Mouse (Mus musculus) ovary, adult 18-20 months (tissue): ENCODE measurements around the gene Dnm3.

ENCODE experiments used
- DNase-seq: peaks from one replicate; pipeline ENCODE4 v3.0.0; 2022; ENCODE audit warnings: low spot score, mixed read lengths

The Dnm3 gene

DNA sequence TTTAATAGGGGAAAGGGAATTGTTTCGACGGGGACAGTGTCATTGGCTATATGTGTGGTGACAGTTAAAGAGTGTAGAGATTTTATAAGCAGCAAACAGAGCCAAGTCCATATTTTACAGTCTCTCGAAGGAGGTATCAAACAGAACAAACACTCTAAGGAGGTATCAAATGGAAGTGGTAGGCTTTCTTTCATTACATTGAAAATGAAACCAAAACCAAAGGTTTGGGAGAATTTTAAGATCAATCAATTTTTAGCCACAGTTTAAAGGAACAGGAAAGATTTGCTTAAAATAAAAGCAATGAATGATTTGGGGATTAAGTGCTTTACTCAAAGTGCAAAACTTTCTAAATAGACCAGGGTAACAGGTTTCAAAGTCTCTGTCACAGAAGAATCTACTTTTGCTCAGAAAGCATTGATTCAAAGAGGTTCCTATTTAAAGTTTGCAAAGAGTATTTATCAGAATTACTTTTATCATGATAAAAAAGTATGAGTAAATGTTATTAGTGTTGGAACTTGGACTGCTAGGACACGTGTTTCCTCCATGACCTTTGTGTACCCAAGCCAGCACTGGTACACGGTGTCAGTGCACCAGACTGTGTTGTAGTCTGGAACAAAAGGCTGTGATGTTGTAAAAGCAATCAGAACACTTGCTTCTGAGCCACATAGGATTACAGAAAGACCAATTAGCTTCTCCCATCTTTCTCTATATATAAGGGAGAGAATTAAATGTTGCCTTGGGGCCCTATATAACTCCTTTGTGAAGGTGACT, 526.6 kb downstream of the Dnm3 start:
- DNase-seq, result no peak

GRCm38 (mm10) chr1:161942082-161942481, 535.8 kb downstream of the Dnm3 start:
- DNase-seq, result no peak
